Mouse (Mus musculus) CH12F3 (cell line): ENCODE results near the gene Tgif2lx1.
"Not testable (repeated sequence)": the region's sequence is repeated elsewhere in the genome, so short reads cannot be mapped to it uniquely, and the experiment has no call there.

Source experiments
- in situ Hi-C: fragments of 300-500 bp; cut with MboI; formaldehyde crosslinking; loops from 2 replicates; pipeline ENCODE4 v1.14.3; 2020; ENCODE audit warnings: low sequenced_read_pairs

Tgif2lx1 gene

DNA sequence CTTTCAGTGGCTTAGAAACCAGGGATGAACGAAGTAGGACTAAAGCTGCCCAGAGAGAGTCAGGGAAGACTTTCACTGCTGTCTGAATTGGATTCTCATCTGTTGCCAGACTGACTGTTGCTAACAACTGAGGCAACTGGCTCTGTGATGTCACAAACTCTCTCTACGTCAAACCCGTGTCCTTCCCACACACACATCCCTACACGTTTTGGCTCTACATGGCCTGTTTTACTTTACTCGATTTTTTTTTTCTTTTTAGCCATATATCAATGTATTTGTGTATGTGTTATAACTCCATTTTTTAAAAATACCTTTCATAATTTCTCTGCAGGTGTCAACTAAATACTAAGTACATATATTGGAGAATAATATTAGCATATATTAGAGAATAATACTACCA, at the start of gene Tgif2lx1:
Gene Tgif2lx1, minus strand, starts transcription at position 101 of the 400 bp plus-strand sequence.
- in situ Hi-C loops = not testable (repeated sequence)
